Mouse (Mus musculus) gastrocnemius, postnatal 10 days (tissue): Measurements from ENCODE around the gene Oosp1. TPM values are rescaled to one million over a fixed set of nuclear protein-coding genes. Genes with fewer than 3 reads are reported as not detected.

Experiments
- DNase-seq: peaks from one replicate; pipeline ENCODE4 v3.0.0; 2021; ENCODE audit warnings: mixed read lengths
- long read RNA-seq, 2 experiments: library from polyadenylated mRNA; stranded (forward); transcript quantifications; one replicate each; pipeline ENCODE4 v2.0.0; 2021
- total RNA-seq, 2 experiments: library from RNA; stranded (reverse); gene quantifications; 2 replicates each; pipeline ENCODE4 v1.2.3; 2021

The Oosp1 gene
- not detected for total RNA-seq
- long read RNA-seq, experiment 1 = 0 reads
- long read RNA-seq, experiment 2 = 0 reads

GRCm38 (mm10) chr19:11690839-11691238, at the start of gene Oosp1:
TSS of gene Oosp1 (minus strand) at chr19:11691150.
- DNase-seq = no peak

DNA sequence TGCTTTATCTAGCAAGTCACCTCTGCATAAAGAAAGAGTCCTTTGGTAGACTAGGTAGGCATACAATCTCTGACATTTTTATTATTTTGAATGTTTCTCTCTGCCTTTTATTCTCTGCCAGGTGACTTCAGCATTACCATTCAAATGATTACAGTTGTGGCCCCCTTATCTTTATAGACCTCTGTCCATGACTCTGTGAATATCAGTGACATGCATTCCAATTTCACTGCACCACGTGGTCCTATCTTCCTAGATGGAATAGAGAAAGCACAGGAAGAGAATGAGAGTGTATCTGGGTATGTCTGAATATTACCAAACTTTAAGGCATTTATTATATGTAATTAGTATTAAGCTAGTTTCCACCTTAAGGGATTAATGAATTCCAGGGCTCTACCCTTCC, 45.5 kb upstream of the Oosp1 start:
- DNase-seq = no peak

DNA sequence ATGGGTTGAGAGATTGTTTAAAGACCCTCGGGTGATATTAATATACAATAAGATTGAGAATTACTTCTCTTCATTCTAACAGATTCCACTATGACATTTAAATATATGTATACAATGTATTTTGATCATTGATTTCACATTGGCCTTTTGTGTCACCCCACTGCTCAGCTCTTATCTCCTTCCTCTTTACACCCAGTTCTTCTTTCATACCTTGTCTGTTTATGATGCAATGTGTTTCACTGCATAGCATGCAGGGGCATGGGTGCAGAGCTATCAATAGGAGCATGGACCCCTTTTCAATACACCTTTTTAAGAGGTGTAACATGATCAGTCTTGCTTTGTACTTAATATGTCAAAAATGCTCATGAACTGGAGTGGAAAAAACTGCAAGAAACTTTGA, 39.3 kb upstream of the Oosp1 start:
- no peak for DNase-seq

- no peak for DNase-seq
Observed at GRCm38 (mm10) chr19:11727304-11727703, 36.4 kb upstream of the Oosp1 start.

DNA sequence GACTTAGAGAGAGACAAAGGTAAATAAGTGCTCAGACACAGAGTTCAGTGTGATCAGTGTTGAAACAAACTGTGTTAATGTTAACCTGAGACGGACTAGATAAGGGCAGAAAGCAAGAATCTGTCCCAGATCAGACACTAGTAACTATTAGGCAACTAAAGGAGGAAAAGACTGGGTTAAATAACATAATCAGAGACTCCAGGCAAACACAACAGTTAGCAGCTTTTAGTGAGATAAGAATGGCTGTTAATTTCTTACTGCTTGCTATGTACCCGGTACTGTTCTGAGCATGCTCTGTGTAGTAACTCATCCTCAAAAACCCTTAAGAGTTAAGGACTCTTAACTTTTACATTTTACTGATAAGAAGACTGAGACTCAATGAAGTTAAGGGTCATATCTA, 35.0 kb upstream of the Oosp1 start:
- no peak for DNase-seq

- DNase-seq = no peak
Observed at GRCm38 (mm10) chr19:11724275-11724674, 33.3 kb upstream of the Oosp1 start.

- DNase-seq = no peak
Observed at GRCm38 (mm10) chr19:11723870-11724269, 32.9 kb upstream of the Oosp1 start.

- no peak for DNase-seq
Observed at GRCm38 (mm10) chr19:11720071-11720470, 29.1 kb upstream of the Oosp1 start.

GRCm38 (mm10) chr19:11712451-11712850, 21.5 kb upstream of the Oosp1 start:
- DNase-seq = no peak

DNA sequence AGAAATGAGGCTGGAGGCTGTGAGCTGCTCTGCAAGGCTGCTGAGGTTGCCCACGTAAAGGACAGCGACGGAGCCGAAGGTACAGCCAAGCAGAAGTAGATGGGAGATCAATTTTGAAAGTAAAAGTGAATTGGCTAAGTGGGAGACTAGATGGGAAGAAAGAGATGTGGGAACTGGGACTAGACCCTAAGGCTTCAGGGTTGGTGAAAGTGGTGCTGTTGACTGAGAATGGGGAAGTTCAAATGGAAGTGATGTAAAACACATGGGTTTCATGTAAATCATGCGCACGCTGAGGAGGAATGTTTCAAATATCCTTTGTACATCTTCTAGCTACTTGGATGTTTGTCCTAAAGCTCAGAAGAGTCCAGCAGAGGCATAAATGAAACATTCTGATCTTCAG, 7.4 kb upstream of the Oosp1 start:
- DNase-seq = no peak

GRCm38 (mm10) chr19:11696755-11697154, 5.8 kb upstream of the Oosp1 start, which contains the start of gene Oosp3:
TSS of gene Oosp3 (plus strand) at chr19:11697055.
- no peak for DNase-seq

DNA sequence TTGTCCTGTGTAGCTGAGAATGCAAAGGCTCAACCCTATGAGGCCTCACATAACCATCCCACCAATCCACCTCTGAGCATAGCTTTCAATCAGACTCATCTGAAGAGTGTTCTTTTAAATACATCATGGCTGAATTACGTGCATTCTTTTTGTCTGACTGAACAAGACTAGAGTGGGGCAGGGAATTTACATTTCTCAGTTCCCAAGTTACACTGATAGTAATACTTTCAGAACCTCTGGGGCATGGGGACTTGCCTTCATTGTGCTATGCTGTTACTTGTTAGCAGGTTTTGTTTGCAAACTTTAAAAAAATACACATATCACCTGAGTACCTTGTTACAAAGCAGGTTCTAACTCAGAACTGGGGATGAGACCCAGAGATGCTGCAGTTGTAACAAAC, 504 bp upstream of the Oosp1 start:
- no peak for DNase-seq

- DNase-seq = no peak
Observed at GRCm38 (mm10) chr19:11661562-11661961, 29.4 kb downstream of the Oosp1 start.

DNA sequence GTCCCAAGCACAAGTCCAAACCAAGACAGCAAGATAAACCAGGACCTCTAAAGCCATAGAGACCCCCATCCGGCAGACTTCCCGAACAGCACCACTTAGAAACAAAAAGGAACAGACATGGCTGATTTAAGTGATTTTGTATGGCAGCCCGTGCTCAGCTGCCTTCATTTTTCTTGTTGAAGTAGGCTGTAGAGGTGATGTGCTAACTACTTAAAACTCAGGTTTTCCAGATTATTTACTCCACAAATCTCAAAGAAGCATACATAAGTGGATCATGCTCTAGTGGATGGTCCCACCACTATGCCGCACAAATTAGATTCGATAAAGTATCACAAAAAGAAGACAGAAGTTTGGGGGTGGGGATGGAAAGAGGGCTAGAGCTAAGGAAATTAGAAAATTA, 30.5 kb downstream of the Oosp1 start, which contains the start of gene Oosp2:
Gene Oosp2 (minus strand): TSS at position 101 of the 400 bp plus-strand sequence.
- DNase-seq = no peak

DNA sequence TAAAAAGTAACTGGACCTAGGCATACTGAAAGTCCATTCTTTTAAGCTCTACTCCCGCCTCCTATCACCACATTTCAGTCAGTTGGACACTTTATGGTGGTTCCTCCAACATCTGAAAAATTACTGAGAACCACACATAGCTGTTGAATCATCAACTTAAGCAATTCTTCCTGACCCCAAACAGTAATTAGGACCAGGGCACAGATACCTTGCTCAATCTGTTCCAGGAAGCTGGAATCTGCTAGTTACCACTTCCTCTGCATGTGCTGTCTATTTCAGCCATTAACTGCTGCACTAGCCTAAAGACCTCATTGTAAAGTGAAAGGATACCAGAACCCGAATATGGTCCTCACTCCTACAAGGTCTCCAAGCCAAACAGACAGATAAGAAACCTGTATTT, 31.8 kb downstream of the Oosp1 start:
- DNase-seq = no peak

GRCm38 (mm10) chr19:11649564-11649963, 41.4 kb downstream of the Oosp1 start:
- no peak for DNase-seq

DNA sequence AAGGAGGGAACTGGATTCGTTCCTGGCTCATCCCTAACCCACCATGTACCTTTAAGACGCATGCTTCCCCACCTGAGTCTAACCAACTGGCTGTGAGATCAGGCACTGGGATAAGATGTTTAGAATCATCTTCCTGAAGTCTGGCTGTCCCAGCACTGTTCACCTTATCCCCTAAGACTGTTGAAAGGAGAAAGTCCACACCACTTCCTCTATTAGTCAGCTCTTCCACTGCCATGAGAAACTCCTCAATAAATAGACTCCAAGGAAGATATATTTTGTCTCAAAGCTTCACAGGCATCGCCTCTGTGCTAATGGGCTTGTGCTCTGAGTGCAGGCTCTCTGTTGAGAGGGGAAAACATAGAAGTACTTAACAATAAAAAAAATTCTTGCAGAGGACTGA, 44.8 kb downstream of the Oosp1 start:
- DNase-seq = no peak

DNA sequence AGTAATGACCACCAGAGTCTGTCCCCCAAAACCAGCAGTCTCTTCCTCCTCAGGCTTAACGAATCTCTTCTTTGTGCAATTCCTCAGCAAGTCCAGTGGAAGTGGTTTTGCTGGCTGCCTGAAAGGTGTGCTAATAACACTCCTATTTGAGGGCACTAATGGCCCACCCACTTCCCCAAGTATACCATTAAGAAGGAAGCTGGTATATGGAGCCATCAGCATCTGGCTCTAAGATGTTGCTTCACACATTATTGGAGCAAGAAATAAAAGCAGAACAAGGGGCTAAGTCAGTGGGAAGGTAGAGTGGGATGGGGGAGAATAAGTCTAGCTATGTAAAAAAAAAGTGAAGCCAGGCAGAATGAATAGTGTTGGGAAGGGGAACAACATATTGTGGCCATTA, 50.2 kb downstream of the Oosp1 start, which contains the start of gene Ms4a3:
Gene Ms4a3 (minus strand): TSS at position 120 of the 400 bp plus-strand sequence.
- DNase-seq = no peak

DNA sequence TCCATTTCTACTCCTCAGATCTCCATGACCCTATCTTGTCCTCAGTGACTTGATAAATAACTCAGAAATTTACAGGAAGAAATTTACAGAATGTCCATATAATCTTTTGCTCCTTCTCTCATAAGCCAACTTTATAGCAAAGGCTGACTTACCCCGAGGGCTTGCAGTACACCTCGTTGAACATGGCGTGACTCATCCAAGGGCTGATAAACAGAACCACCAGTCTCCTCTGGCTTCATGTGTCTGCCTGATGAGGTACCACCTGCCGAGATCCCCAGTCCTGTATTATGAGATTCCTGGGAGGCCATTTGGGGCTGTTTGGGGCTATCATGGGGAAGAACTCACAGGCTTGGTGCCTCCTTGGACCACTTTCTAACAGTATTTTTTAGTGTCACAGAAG, 51.9 kb downstream of the Oosp1 start:
- no peak for DNase-seq

DNA sequence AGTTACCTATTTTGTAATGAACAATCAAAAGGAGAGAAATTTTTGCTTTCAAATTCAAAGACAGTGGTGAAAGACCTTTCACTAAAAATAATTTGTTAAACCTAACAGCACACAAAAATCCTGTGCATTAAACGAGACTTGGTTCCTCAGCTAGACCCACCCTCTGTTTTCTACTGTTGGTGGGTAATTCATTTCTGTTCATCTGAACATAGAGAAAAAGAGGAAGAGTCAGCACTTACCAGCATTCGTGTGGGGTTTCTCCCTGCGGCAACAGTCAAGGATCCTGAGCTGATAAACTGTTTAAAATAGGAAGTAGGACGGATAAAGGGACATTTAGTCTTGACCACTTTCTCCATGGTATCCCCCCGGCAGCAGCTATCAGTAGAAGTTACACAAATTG, 55.4 kb downstream of the Oosp1 start:
- no peak for DNase-seq

- DNase-seq = no peak
Observed at GRCm38 (mm10) chr19:11634330-11634729, 56.6 kb downstream of the Oosp1 start.

DNA sequence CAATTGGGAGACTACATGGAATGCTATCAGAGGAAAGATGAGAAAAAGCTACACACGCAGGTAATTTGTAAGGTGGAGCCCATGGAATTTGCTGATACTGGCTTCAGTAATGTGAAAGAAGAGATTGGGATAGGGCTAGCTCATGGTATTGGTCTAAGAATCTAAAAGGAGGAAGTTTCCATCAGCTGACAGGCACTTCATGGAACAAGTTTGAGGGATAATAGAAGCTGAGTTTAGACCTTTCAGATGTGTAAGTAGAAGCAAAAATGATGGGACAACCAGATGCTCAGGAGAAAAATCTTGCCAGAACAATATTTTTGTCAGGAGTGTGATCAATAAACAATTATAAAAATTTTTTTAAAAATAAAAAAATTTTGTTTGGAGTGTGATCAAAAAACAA, 57.2 kb downstream of the Oosp1 start:
- no peak for DNase-seq

- DNase-seq = no peak
Observed at GRCm38 (mm10) chr19:11625231-11625630, 65.7 kb downstream of the Oosp1 start.

DNA sequence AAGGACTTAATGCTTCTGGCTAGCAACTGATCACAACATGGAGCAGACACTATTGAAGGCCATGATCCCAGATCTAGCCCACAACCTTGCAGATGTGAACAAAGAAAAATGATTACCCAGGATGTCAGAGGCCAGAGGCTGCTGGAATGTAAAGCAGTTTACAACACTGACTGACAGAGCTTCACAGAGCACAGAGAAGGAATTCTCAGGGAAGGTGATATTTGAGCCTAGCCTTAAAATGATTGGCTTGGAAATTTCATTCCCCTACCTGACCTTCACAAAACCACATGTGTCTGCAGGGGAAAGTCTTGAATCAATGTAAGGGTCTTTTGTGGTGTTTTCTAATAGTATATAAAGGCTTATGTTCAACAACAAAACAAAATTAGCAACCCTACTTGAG, 66.2 kb downstream of the Oosp1 start:
- DNase-seq = no peak

DNA sequence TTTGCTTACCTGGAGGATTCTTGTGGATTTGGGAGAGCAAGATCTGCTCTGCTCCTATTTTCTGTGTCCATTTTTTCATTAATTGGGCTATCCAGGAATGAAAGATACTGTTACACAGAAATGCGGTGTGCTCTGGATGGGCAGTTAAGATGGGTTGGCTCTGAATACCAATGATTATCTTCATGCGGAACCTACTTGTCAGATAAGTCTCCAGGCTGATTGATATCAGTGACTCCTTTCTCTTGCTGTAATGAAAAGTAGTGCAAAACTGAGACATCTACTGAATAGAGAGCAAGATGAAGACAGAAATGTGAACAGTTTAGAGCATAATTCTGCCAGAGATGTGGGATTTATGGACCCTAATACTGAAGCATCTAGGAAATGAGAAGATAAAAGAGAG, 67.4 kb downstream of the Oosp1 start, which contains the start of gene Ms4a2:
Gene Ms4a2 (minus strand): TSS at position 169 of the 400 bp plus-strand sequence.
- no peak for DNase-seq
